Mouse (Mus musculus): ENCODE data around the gene Fzd1.

The Fzd1 gene

DNA sequence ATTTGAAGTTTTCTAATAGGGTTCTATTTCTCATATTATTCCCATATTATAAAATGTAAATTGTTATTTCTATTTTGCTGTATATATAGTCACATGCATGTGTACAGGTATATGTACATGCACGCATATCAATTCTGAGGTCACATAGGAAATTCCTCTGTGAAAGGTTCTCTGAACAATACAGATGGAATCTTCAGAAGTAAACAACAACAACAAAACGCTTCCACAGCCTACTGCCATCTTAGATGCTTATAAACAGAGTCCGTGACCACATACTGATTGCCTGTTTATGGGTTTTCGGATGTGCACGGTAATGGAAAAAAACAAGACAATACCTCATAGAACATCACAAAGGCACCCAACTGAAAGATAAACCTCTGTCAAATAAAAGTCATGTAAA is 4.7 kb downstream of the Fzd1 start:
- DNase-seq (ENCODE audit: low read depth, low spot score) = no peak

DNA sequence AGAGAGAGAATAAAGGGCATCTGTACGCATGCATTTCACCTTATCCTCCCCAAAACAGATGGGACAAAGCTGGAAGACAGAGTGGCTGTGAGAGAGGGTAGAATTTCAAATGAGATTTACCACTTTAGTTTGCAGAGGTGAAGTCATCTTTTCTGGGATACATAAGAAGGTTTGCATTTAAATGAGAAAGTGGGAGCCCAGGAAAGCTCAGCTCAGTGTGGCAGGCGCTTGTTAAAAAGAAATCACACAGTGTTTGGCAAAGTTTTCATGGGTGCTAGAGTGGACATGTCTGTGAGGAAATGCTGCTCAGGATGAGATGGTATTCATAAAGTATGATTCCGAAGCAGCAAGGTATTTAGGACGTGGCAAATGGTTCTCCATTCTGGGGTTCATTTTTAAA is 15.1 kb downstream of the Fzd1 start:
- DNase-seq (ENCODE audit: low read depth, low spot score) = no peak

DNA sequence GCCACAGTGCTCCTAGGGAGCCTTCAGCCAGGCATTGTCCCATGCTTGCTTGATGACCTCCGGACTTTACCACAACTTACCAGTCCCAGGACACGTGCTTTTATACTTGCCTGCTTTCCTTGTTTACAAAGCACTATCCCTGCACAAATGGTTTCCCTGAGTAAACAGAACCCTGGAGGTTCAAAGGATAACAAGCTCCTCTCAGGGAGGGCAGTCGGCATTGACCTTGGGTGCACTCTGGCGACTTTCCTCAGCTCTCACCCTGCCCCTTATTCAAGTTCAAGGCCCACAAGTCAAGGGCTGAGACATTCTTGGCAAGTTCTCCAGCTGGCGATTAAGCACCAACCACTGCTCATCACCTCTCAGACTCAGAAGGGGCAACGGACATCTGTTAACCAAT is 20.8 kb downstream of the Fzd1 start:
- no peak for DNase-seq (ENCODE audit: low read depth, low spot score)

GRCm38 (mm10) chr5:4735461-4735860 is 22.4 kb downstream of the Fzd1 start:
- no peak for DNase-seq (ENCODE audit: low read depth, low spot score)

DNA sequence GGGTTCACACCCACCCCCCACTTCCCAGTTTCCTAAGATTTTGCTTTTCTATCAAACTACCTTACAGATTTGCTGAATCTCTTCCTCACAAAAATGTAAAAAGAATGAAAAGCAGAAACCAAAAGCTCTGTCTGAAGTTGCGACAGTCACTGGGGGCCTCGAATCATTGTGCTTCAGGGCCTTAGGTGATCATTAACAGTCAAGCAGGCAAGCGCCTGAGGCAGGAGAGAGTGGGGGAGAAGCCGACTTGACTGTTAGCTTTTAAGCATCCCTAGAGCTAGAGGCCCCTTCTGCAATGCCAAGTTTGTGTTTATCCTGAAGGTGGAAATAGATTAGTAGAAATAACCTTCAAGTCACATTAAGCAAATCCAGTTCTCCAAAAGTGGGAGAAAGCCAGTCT is 24.6 kb downstream of the Fzd1 start:
- no peak for DNase-seq (ENCODE audit: low read depth, low spot score)

- DNase-seq (ENCODE audit: low read depth, low spot score) = no peak
Measured at GRCm38 (mm10) chr5:4732241-4733229, 25.3 kb downstream of the Fzd1 start.

GRCm38 (mm10) chr5:4731743-4732215 is 26.1 kb downstream of the Fzd1 start:
- DNase-seq (ENCODE audit: low read depth, low spot score) = no peak

DNA sequence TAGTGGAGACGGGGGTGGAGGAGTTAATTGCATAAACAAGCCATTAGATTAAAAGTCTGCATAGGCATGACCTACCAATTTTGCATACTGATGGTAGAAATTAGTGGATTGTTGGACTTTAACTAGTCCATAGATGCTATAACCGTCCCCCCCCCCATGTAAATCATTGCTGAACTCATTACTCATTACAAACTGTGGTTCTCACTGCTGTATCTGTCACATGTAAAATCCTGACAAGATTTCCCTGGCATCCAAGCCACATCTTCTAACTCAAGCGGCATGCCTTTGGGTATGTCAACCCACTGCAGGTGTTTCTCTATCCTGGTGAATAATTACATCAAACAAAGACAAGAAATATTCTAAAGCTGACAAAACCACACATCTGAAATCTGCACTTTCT is 26.8 kb downstream of the Fzd1 start:
- no peak for DNase-seq (ENCODE audit: low read depth, low spot score)
